Mouse (Mus musculus) right cerebral cortex, adult 2 months (tissue): ENCODE measurements around the gene Gpd1.
"Not testable (repeated sequence)": the region's sequence is repeated elsewhere in the genome, so short reads cannot be mapped to it uniquely, and the experiment has no call there.

Source experiments
- DNase-seq, 2 experiments: peaks; one replicate each; pipeline ENCODE4 v3.0.0; 2021 to 2022; ENCODE audit warnings: low spot score in 2 of 2

Gene Gpd1

GRCm38 (mm10) chr15:99701640-99701998, 15.7 kb upstream of the Gpd1 start:
- not testable (repeated sequence) for DNase-seq

- peak; percentile 94 to 97 for DNase-seq
These were observed 15.1 kb upstream of the Gpd1 start, which contains the start of gene Smarcd1 for GRCm38 (mm10) chr15:99701999-99702900. Smarcd1 (plus strand) TSS chr15:99702129.

- no peak for DNase-seq
These were observed 14.2 kb upstream of the Gpd1 start for GRCm38 (mm10) chr15:99703104-99703503.

GRCm38 (mm10) chr15:99703676-99704040, 13.7 kb upstream of the Gpd1 start:
- DNase-seq = no peak

- DNase-seq = peak in 1 of 2 experiments; percentile 67
These were observed 13.2 kb upstream of the Gpd1 start for GRCm38 (mm10) chr15:99704041-99704681.

- DNase-seq = no peak
These were observed 12.4 kb upstream of the Gpd1 start for GRCm38 (mm10) chr15:99704881-99705280.

- no peak for DNase-seq
These were observed 11.8 kb upstream of the Gpd1 start, which contains the start of gene Gm17349 for GRCm38 (mm10) chr15:99705440-99706048. Gm17349 (minus strand) TSS chr15:99705490.

GRCm38 (mm10) chr15:99708176-99708575, 9.1 kb upstream of the Gpd1 start:
- DNase-seq = no peak

GRCm38 (mm10) chr15:99710221-99711190, 6.8 kb upstream of the Gpd1 start:
- DNase-seq = no peak

- no peak for DNase-seq
These were observed 5.8 kb upstream of the Gpd1 start for GRCm38 (mm10) chr15:99711491-99711890.

GRCm38 (mm10) chr15:99712666-99713559, 4.4 kb upstream of the Gpd1 start:
- peak in 1 of 2 experiments; percentile 5 for DNase-seq

GRCm38 (mm10) chr15:99713569-99713968, 3.7 kb upstream of the Gpd1 start:
- no peak for DNase-seq

GRCm38 (mm10) chr15:99714206-99714605, 3.1 kb upstream of the Gpd1 start:
- DNase-seq = peak in 1 of 2 experiments; percentile 11

- DNase-seq = peak; percentile 91 to 95
These were observed 2.5 kb upstream of the Gpd1 start for GRCm38 (mm10) chr15:99714858-99715257.

GRCm38 (mm10) chr15:99715361-99715865, 1.9 kb upstream of the Gpd1 start:
- DNase-seq = peak; percentile 68 to 70

- DNase-seq = peak in 1 of 2 experiments; percentile 34
These were observed 1.2 kb upstream of the Gpd1 start for GRCm38 (mm10) chr15:99715982-99716746.

GRCm38 (mm10) chr15:99716814-99717213, 501 bp upstream of the Gpd1 start:
- peak; percentile 60 to 66 for DNase-seq

- DNase-seq = peak in 1 of 2 experiments; percentile 5
These were observed 1.2 kb downstream of the Gpd1 start for GRCm38 (mm10) chr15:99718461-99719021.

GRCm38 (mm10) chr15:99719865-99720264, 2.5 kb downstream of the Gpd1 start:
- peak in 1 of 2 experiments; percentile 10 for DNase-seq
